Mouse (Mus musculus) right cerebral cortex, postnatal 14 days (tissue): ENCODE data around the gene Flnb.

ENCODE experiments used
- DNase-seq: peaks from one replicate; pipeline ENCODE4 v3.0.0; 2022

Flnb gene

GRCm38 (mm10) chr14:7829181-7829580 is 11.4 kb downstream of the Flnb start:
- DNase-seq, result no peak

- no peak for DNase-seq
These were observed 14.1 kb downstream of the Flnb start for GRCm38 (mm10) chr14:7831770-7832439.

- no peak for DNase-seq
These were observed 14.7 kb downstream of the Flnb start for GRCm38 (mm10) chr14:7832440-7832783.

GRCm38 (mm10) chr14:7833458-7833857 is 15.7 kb downstream of the Flnb start:
- no peak for DNase-seq

- no peak for DNase-seq
These were observed 20.9 kb downstream of the Flnb start for GRCm38 (mm10) chr14:7838564-7839089.

GRCm38 (mm10) chr14:7839950-7840514 is 22.3 kb downstream of the Flnb start:
- DNase-seq, result no peak

- DNase-seq, result no peak
These were observed 25.0 kb downstream of the Flnb start for GRCm38 (mm10) chr14:7842631-7843332.

- DNase-seq, result no peak
These were observed 28.9 kb downstream of the Flnb start for GRCm38 (mm10) chr14:7846696-7847095.

GRCm38 (mm10) chr14:7847746-7848232 is 30.0 kb downstream of the Flnb start:
- DNase-seq, result no peak

GRCm38 (mm10) chr14:7850913-7851312 is 33.2 kb downstream of the Flnb start:
- DNase-seq, result no peak

GRCm38 (mm10) chr14:7851543-7852065 is 33.8 kb downstream of the Flnb start:
- DNase-seq, result no peak

GRCm38 (mm10) chr14:7853691-7854090 is 35.9 kb downstream of the Flnb start:
- DNase-seq, result no peak

- no peak for DNase-seq
These were observed 36.6 kb downstream of the Flnb start for GRCm38 (mm10) chr14:7854366-7854765.

- no peak for DNase-seq
These were observed 37.3 kb downstream of the Flnb start for GRCm38 (mm10) chr14:7855101-7855500.

GRCm38 (mm10) chr14:7855501-7855900 is 37.7 kb downstream of the Flnb start:
- DNase-seq, result no peak

- DNase-seq, result no peak
These were observed 38.6 kb downstream of the Flnb start for GRCm38 (mm10) chr14:7856348-7856747.

GRCm38 (mm10) chr14:7857835-7858234 is 40.1 kb downstream of the Flnb start:
- DNase-seq, result no peak

- DNase-seq, result no peak
These were observed 40.7 kb downstream of the Flnb start for GRCm38 (mm10) chr14:7858430-7858829.

- DNase-seq, result no peak
These were observed 42.9 kb downstream of the Flnb start for GRCm38 (mm10) chr14:7860525-7861154.

GRCm38 (mm10) chr14:7861275-7861674 is 43.5 kb downstream of the Flnb start:
- no peak for DNase-seq

GRCm38 (mm10) chr14:7862226-7862625 is 44.5 kb downstream of the Flnb start:
- DNase-seq, result no peak

GRCm38 (mm10) chr14:7863199-7863598 is 45.4 kb downstream of the Flnb start:
- no peak for DNase-seq

GRCm38 (mm10) chr14:7863871-7864505 is 46.2 kb downstream of the Flnb start:
- no peak for DNase-seq
